Mouse (Mus musculus) R1 (cell line): ENCODE data around the gene Epb41l5.

ENCODE experiments used
- DNase-seq: peaks from one replicate; pipeline ENCODE4 v3.0.0-alpha.2; 2018; ENCODE audit warnings: low read depth, low spot score

Epb41l5 gene

GRCm38 (mm10) chr1:119648205-119649111, at the start of gene Epb41l5:
Epb41l5 (minus strand) TSS chr1:119649000.
- peak; percentile 94 for DNase-seq

- DNase-seq: no peak
These were observed 48.1 kb upstream of the Epb41l5 start for GRCm38 (mm10) chr1:119696860-119697259.

GRCm38 (mm10) chr1:119685773-119686558, 37.2 kb upstream of the Epb41l5 start:
- no peak for DNase-seq

DNA sequence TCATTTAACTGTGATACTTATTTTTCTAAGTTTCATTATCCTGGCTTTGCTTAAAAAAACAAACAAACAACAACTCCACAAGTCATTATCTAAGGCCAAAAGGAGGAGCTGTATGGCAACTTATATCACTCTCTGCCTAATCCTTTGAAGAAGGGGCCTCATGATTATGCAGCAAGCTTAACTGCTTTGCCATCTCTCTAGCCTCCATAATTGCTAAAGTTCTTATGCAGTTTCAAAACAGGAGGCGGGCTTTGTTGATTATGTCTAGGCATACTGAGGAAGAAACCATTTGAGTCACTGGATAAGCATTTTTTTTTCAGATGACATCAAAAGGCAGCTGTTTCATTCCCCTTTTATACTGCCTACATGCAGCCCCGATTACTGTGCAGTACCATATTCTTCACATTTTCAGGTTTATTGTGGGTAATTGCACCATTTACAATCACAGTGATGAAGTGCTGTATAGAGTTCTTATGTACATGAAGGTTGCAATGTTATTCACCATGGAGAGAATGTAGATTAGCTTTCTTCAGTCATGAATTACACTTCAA, 32.9 kb upstream of the Epb41l5 start:
- no peak for DNase-seq

DNA sequence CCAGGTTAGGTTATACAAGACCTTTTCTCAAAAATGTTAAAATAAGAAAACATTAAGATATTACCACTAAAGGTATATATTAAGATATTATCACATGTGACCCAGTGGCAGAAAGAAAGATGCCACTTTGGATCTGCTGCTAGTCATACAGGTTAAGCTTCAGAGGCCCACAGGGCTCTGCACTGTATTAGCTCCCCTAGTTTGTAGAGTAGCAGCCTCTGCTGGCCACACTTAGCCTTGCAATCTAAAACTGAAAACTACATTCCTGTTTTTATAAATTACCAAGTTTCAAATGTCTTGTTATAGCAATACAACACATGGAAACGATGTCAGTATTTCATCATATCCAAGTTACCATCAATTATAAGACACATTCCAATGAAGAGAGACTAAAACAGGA, 26.2 kb upstream of the Epb41l5 start:
- DNase-seq: peak; percentile 23

DNA sequence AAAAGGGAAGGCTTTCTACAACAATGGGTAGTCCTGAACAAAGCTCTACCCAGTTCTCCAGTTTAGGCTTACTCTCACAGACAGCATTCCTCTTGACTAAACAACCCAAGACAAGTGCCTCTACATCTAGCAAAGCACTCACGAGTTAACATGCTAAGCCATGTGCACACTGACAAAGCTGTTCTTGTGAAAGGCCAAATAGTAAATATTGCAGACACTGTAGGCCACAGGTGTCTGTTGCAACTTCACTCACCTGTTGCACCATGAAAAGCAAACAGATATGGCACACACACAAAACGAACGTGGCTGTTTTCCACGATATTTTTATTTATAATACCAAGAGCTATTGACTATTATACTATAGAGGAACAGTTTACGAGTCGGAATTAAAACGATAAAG, 18.1 kb upstream of the Epb41l5 start:
- DNase-seq: no peak

- DNase-seq: peak; percentile 23
These were observed 5.5 kb upstream of the Epb41l5 start for GRCm38 (mm10) chr1:119654307-119654706.

- DNase-seq: no peak
These were observed 1.6 kb upstream of the Epb41l5 start for GRCm38 (mm10) chr1:119650386-119650785.

GRCm38 (mm10) chr1:119649627-119650026, 827 bp upstream of the Epb41l5 start:
- DNase-seq: no peak

DNA sequence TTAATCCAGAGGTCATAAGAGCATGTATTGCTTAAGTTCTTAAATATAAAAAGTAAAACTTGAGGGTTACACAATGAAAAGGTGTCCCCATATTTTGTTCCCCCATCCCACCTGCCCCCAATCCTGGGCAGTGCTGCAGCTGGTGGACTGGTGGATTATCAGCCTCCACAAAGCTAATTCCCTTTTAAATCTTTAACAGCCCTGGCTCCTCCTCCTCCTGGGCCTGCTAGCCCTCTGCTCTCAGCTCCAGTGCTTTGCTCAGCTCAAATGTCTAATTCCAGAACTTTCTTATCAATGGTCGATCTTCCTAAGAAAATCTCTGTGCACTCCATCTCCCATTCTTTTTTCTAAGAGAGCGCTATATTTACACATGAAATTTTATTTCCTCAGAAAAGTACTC, 2.4 kb downstream of the Epb41l5 start:
- no peak for DNase-seq

- DNase-seq: peak; percentile 80
These were observed 6.4 kb downstream of the Epb41l5 start for GRCm38 (mm10) chr1:119642367-119642766.

GRCm38 (mm10) chr1:119641090-119641812, 7.5 kb downstream of the Epb41l5 start:
- no peak for DNase-seq

GRCm38 (mm10) chr1:119640006-119640405, 8.8 kb downstream of the Epb41l5 start:
- no peak for DNase-seq

- DNase-seq: no peak
These were observed 11.4 kb downstream of the Epb41l5 start for GRCm38 (mm10) chr1:119637188-119638023.

DNA sequence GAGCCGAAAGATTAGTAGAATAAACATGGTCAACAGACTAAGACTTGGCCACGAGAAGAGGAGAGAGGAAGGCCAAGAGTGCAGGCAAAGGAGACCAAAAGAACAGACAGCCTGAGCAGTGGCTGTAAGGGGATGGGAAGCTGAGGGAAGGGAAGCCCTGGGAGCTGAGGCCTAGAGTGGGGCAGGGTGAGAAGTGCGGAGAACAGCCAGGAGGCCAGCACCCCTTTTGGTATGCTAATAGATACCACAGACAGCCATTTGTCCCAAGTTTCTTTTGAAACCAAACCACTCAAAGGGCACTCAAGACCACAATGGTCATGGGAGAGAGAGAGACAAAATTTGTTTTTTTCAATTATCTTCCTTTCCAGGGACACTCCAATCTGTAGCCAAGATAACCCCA, 14.1 kb downstream of the Epb41l5 start:
- DNase-seq: peak; percentile 66

GRCm38 (mm10) chr1:119630428-119630827, 18.4 kb downstream of the Epb41l5 start:
- no peak for DNase-seq

DNA sequence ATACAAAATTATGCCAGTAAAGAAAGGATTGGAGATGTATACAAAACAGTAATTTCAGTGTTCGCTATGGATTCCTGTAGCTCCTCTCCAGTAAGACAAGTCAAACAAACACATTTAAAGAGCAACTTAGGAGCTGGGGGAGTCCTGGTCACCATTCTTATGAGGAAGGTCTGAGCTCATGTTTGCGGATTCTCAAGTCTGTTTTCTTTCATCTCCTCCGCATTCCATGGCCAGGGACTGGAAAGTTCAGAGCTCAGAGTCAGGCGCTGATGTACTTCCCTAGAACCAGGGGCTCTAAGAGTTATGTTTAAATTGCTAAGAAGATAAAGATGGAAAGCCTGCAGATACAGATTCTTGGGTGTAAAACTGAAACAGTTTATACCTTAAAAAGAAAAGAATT, 22.0 kb downstream of the Epb41l5 start:
- no peak for DNase-seq

- DNase-seq: no peak
These were observed 24.4 kb downstream of the Epb41l5 start for GRCm38 (mm10) chr1:119624444-119624843.

- DNase-seq: no peak
These were observed 43.4 kb downstream of the Epb41l5 start for GRCm38 (mm10) chr1:119605396-119605795.

DNA sequence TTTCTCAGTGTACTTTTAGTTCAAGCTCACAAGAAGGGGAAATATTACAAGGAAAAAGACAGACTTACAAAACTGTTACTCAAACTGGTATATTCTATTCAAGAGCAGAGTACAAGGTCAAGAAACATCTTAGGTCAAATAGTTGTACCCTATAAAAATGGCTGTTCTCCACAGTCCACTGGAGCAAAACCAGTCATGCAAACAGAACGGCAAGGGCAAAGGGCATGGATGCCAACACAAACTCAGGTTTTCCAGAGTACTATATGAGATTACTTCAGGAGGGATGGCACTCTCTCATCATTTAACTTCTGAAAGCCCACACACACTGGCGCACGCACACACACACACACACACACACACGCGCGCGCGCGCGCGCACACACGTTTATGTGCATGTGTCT, 46.4 kb downstream of the Epb41l5 start:
- DNase-seq: no peak

DNA sequence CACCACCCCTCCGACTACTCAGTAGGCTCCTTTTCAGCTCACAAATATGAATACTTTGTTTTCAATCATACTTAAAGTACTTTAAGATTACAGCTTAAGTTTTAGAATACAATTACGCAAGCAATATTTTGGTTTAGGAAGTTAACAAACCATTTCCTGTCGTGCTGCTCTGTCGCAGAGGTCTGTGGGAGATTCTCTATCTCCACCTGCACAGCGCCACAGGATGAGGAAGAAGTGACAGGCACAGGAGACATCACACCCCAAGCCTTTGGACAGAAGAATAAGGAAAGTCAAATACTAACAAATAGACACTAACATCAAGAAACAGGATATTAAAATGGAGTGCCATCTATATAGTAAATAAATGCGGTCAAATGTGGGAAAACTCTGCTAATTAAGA, 49.9 kb downstream of the Epb41l5 start:
- DNase-seq: no peak
